Mouse (Mus musculus): ENCODE measurements at regions not wholly inside any gene's neighbourhood (a gene's known extent, or its start where the extent isn't known, plus 50 kb on each side); places are given as distances from the start of the nearest gene placed in this dataset.

DNA sequence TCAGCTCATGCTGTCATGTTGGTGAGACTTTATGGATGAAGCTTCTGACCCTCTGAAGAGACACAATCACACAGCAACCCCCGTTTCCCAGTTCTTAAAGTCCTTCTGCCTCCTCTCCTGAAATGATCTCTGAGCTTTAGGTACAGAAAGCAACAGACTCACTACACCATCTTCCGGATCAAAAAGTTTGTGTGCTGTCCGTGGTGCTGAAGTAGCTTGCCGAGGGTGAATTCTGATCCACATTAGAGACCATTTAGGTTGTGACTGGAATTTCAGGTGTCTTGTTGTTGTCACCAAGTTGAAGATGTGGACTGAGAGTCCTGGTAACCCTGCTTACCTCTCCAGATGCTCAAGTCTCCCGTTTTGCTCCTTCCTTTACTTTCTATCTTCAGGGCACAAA, 375.2 kb downstream of the Shisa9 start:
- peak; percentile 72 for DNase-seq (ENCODE audit: low spot score)

DNA sequence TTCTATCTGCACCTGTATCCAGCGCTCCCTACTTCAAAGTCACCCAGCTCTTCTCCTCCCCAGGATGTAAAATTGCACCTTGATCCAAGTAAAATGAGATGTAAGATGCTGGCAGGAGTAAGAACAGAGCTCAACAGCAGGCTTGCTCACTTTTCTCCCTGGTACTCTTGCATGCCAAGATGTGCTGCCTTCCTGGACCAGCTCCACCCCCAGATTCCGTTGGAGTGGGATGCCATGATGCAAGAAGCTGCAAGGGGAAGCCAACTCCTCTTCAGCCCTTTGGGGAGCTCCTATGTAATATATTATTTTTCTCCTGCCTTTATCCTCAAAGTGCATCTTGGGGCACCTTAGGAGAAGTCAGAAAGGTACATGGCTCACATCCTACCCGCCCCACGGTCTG, 405.6 kb downstream of the Shisa9 start:
- no peak for DNase-seq (ENCODE audit: low spot score)

DNA sequence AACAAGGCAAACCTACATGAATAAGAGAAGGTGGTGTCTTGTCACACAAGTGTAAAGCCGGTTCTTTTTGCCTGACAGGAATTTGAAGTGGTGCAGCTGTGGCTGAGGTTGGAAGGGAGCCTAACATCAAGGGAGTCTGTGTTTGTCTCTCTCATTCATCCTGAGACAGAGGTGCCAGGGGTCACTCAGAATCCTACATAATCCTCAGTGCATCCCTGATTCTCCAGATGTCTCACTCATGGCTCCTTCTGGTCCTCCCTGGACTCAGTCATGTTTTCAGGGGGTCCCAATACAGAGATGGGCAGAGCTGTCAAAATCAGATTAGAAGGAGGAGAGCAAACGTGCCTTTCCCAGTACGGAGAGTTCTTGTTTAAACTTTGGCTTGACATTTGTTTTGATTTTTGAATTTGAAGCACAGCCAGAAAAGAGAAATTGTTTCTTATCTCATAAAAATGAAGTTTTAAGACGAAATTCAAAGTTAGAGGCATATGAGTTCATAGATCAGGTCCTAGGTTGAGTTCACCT, 451.8 kb downstream of the Shisa9 start:
- DNase-seq (ENCODE audit: low spot score), result peak; percentile 11

DNA sequence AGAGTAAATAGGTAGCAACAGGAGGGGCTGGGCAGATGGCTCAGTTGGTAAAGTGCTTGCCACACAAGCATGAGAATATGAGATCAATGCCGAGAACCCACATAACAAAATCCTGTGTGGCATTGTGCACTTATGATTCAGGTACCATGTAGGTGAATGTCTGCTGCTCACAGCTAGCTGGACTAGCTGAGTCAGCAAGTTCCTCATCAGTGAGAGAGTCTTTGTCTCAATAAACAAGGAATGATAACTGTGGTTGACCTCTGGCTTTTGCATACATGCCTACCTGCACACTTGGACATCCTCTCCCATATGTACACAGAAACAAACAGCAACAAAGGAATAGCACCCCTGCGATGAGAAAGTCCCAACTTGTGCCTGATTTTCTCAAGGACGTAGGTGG, 454.7 kb downstream of the Shisa9 start:
- DNase-seq (ENCODE audit: low spot score), result no peak

DNA sequence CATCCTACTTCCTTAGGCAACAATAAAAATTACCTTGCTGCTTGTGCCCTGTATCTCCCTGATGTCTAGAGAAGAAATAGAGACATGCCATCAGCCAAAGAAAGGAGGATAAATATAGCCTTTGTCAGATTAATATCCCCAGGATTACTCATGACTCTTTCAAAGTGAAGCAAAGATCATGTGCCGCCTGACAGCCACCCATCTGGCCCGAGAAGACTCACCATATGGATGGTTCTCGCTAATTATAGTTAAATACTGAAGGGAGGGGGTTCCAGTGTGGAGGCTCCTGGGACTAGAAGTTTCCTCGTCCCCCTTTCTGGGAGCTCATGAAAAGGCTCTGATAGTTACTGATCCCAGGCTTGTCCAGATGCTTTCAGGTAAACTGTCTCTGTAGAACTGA, 470.9 kb downstream of the Shisa9 start:
- DNase-seq (ENCODE audit: low spot score), result no peak

All from embryo, embryonic 10 days (tissue).